Mouse (Mus musculus): ENCODE data around the gene Cyld.

DNA sequence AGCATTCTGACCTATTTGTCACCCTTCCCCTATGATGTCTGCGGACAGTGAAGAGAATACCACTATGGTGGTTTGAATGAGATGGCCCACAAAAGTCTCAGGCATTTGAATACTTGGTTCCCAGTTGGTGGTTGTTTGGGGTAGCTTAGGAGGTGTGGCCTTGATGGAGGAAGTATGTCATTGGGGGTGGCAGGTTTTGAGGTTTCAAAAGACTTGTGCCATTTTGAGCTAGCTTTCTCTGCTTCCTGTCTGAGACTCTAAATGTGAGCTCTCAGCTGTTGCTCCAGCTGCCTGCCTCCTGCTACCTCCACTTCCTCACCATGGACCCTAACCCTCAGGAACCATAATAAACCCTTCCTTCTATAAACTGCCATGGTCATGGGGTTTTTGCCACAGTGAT, 86.9 kb downstream of the Cyld start:
- TF ChIP-seq CTCF (IDR thresholded peaks at IDR 0.05; ENCODE audit: low read depth, low read length) (no peak), POLR2A (IDR thresholded peaks at IDR 0.05; ENCODE audit: extremely low read depth, insufficient read depth, low read length) (no peak)
